Comparison of ENCODE assay signal across 20 mouse cellular contexts in the genomic region with DNA sequence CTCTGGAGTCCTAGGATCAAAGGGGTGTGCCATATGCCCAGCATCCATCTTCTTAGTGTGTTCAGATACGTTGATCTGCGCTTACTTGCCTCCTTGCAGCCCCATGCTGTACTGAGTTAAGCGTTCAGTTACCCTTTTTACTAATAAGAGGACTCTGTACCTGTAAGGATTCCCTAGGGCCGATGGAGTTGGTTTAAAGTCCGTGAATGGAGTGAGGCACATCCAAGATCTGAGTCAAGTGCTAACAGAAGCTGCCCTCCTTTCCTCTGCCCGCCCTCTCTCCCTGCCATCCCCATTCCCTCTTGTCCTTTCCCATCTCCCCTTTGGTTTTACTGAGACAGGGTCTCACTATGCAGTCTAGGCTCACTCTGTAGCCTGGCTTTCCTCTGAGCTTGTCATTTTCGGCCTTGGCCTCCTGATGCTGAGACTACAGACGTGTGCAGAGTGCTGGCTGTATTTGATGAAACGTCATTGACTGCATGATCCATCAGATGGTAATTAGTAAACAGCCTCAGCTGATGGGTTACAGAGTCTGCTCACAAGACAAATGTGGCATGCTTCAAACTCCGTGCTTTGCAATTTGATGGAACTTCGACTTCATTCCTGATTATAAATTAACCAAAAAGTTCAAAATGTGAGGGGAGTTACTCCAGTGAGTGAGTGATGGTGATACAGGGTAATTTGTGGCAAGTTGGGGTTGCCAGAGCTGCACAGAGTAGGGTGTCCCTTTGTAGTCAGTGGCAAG. TPM values are rescaled to one million over a fixed set of nuclear protein-coding genes. Genes with fewer than 3 reads are reported as not detected.
DNase-seq lines count a peak whose midpoint lies in the region; ATAC-seq lines count a peak whose summit lies in the region.
"Had no signal": no experiment of that assay in that cellular context is flagged by ENCODE, and none has a peak within 500 bp of the region (broad histone marks: within the 10 kb centered on the region; RNA-seq: fewer than 3 reads in every experiment).

No protein-coding gene starts in this region.

- intact Hi-C loops in left cerebral cortex, postnatal 36 days (cut with DNase I) = no loop called here

- no peaks in the 10 kb centered on the region for H3K9me3 ChIP-seq in forebrain, embryonic 15.5 days
- H3K9me3 ChIP-seq: embryonic facial prominence, embryonic 13.5 days; forebrain, embryonic 12.5 days; heart, embryonic 13.5 days; hindbrain, embryonic 12.5 days had no signal

- H3K4me2 ChIP-seq in forebrain, embryonic 15.5 days (replicated peaks) = no peak overlapping the region
- H3K4me2 ChIP-seq: embryonic facial prominence, embryonic 13.5 days; forebrain, embryonic 12.5 days; heart, embryonic 13.5 days; hindbrain, embryonic 12.5 days had no signal

- H3K36me3 ChIP-seq in forebrain, embryonic 15.5 days = no peaks in the 10 kb centered on the region
- H3K36me3 ChIP-seq: embryonic facial prominence, embryonic 13.5 days; forebrain, embryonic 12.5 days; heart, embryonic 13.5 days; hindbrain, embryonic 12.5 days had no signal

- no peak overlapping the region for H3K27ac ChIP-seq in forebrain, embryonic 15.5 days (replicated peaks)
- H3K27ac ChIP-seq: embryonic facial prominence, embryonic 13.5 days; forebrain, embryonic 12.5 days; gastrocnemius, adult 2 months; heart, embryonic 13.5 days; hindbrain, embryonic 12.5 days; hindbrain, postnatal 0 days had no signal

- H3K4me1 ChIP-seq in forebrain, embryonic 15.5 days = peaks cover 7% of the 10 kb centered on the region
- H3K4me1 ChIP-seq: embryonic facial prominence, embryonic 13.5 days; heart, embryonic 13.5 days had no signal

- H3K9ac ChIP-seq in forebrain, embryonic 15.5 days (replicated peaks) = no peak overlapping the region
- H3K9ac ChIP-seq: embryonic facial prominence, embryonic 13.5 days; forebrain, embryonic 12.5 days; forebrain, postnatal 0 days; heart, embryonic 13.5 days; hindbrain, embryonic 12.5 days had no signal

- H3K27me3 ChIP-seq in forebrain, embryonic 15.5 days = no peaks in the 10 kb centered on the region
- H3K27me3 ChIP-seq: forebrain, embryonic 12.5 days; heart, embryonic 13.5 days; hindbrain, embryonic 12.5 days had no signal

- no peak overlapping the region for H3K4me3 ChIP-seq in forebrain, embryonic 15.5 days
- H3K4me3 ChIP-seq: embryonic facial prominence, embryonic 13.5 days; forebrain, embryonic 12.5 days; gastrocnemius, adult 2 months; heart, embryonic 13.5 days; hindbrain, embryonic 12.5 days had no signal

- WGBS in forebrain, embryonic 15.5 days = 74% methylated on average over 11 of the region's 11 CpGs

- no peak for ATAC-seq in forebrain, embryonic 15.5 days (replicated peaks)
- ATAC-seq: forebrain, postnatal 0 days; hindbrain, postnatal 0 days had no signal

- DNase-seq in layer of hippocampus, adult 9-11 months = peak; percentile 7
- no peak for DNase-seq in layer of hippocampus, adult 18-20 months (ENCODE audit: low spot score in 2 of 2)
- DNase-seq in kidney, adult 9 months = peak; percentile 91
- peak; percentile 21 for DNase-seq in kidney, postnatal 10 days
- DNase-seq in left cerebral cortex, postnatal 36 days (ENCODE audit: low spot score in 2 of 2) = no peak
- DNase-seq in gastrocnemius, adult 18-20 months (ENCODE audit: low spot score) = no peak
- DNase-seq: adrenal gland, adult 2 months; adrenal gland, postnatal 25 days; cerebellum, adult 2 months; cerebellum, postnatal 25 days; forebrain, postnatal 0 days; gastrocnemius, adult 2 months; gastrocnemius, postnatal 25 days; heart, postnatal 4 days had no signal

RNA-seq across cellular contexts. Expression of a gene that starts 31.0 kb away (rescaled TPM):
- total RNA-seq in layer of hippocampus, adult 18-20 months (2021) = 10 to 100 TPM; 45.9 to 46.8 TPM
- total RNA-seq in left cerebral cortex, postnatal 36 days (2021) = 10 to 100 TPM; 50.1 to 52.5 TPM
- 100 to 1,000 TPM; 141 to 146 TPM for total RNA-seq in gastrocnemius, adult 18-20 months (2021)
- 117 and 129 TPM in 2 replicates for polyA plus RNA-seq in forebrain, embryonic 15.5 days (2015; fragmentation: Nextera tagmentation; extraction: Ambion mirVana)

Comparison
In these comparisons a context has a peak if more than half of its experiments do, and no peak if none do; other contexts are left out.
1. DNase-seq: peak in layer of hippocampus, adult 9-11 months (single experiment), kidney, adult 9 months (single experiment) and kidney, postnatal 10 days (single experiment); none in layer of hippocampus, adult 18-20 months (0 of 2), left cerebral cortex, postnatal 36 days (0 of 2) and gastrocnemius, adult 18-20 months (single experiment).